Mouse (Mus musculus) gastrocnemius, adult 2 months (tissue): ENCODE data around the gene Hsd3b7. TPM values are rescaled to one million over a fixed set of nuclear protein-coding genes. Genes with fewer than 3 reads are reported as not detected.

Experiments used
- DNase-seq: peaks from one replicate; pipeline ENCODE4 v3.0.0; 2022
- H3K27ac ChIP-seq: fragments of 200-600 bp; 2 replicates; pipeline ENCODE4 v1.8.1; 2022; ENCODE audit warnings: mild to moderate bottlenecking
- H3K4me3 ChIP-seq: fragments of 200-600 bp; 2 replicates; pipeline ENCODE4 v1.8.1; 2022; ENCODE audit warnings: mild to moderate bottlenecking, moderate library complexity
- CTCF ChIP-seq: fragments of 200-600 bp; IDR thresholded peaks from 2 replicates; pipeline ENCODE4 v1.8.1; 2022; ENCODE audit warnings: antibody characterized with exemption, mild to moderate bottlenecking, moderate library complexity
- intact Hi-C: fragments of 180-260 bp; cut with DNase I; formaldehyde crosslinking; loops from one replicate; pipeline ENCODE4 v1.15.1; 2025
- total RNA-seq, 2 experiments: library from RNA; stranded (reverse); gene quantifications; 2 replicates each; pipeline ENCODE4 v1.2.3; 2021

Hsd3b7 gene
- total RNA-seq, 2 experiments from 2014 or later: 4.7 to 6.2 TPM

DNA sequence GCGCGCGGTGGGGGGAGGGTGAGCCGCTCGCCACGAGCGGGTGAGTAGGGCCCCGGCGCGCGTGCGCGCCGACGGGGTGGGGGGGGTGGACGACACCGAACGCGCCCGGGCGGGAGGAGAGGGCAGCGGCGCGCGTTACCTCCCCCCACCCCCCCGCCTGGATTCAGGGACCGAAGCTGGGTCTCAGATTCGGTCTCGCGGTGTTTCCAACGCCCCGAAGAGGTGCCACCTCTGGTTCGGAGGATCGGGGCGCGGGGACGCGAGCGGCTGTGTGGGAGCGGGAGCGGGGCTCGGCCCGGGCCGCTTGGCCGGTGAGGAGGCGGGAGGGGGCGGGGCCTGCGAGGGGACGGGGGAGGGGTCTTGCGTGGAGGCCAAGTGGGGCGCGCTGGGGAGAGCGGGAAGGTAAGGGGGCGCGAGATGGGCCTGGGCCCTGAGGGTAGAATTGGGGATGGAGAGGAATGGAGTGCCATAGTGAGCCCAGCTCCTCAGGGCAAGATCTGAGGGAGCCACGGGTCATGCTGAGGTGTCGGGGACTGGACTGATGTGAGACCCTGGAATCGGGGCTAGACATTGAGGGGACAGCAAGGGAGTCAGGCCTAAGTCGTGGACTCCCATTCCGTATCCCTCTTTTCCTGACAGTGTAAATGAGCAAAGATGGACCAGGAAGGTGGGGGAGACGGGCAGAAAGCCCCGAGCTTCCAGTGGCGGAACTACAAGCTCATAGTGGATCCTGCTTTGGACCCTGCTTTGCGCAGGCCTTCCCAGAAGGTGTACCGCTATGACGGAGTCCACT is 22.7 kb upstream of the Hsd3b7 start:
- H3K4me3 ChIP-seq: peak overlapping the region; percentile 83
- intact Hi-C loops: loop anchor here (10.0 kb wide), 1 partner anchor 427 kb away; the partner anchor contains the start of gene Cox6a2
- DNase-seq: peak; percentile 75
- no peak for TF ChIP-seq CTCF
- H3K27ac ChIP-seq: peak overlapping the region; percentile 100

DNA sequence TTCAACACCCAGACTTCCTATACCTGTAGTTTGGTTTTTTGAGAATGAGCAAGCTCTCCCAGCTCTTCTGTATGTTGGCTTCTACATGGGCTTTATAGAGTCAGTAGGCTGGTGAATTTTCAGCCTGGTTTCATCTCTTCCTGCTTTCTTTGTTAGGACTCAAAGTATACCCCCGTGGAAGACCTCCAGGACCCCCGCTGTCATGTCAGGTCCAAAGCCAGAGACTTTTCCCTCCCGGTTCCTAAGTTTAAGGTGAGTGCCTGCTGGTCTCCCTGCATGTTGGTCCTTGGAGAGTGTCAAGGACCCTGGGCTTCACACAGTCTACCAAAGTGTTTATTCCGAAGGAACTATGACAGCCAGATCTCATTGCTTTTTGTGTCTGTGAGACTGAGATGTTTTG is 22.1 kb upstream of the Hsd3b7 start:
- H3K4me3 ChIP-seq: peak overlapping the region; percentile 83
- intact Hi-C loops: loop anchor here (10.0 kb wide), 1 partner anchor 426 kb away; the partner anchor contains the start of gene Cox6a2
- TF ChIP-seq CTCF: no peak

DNA sequence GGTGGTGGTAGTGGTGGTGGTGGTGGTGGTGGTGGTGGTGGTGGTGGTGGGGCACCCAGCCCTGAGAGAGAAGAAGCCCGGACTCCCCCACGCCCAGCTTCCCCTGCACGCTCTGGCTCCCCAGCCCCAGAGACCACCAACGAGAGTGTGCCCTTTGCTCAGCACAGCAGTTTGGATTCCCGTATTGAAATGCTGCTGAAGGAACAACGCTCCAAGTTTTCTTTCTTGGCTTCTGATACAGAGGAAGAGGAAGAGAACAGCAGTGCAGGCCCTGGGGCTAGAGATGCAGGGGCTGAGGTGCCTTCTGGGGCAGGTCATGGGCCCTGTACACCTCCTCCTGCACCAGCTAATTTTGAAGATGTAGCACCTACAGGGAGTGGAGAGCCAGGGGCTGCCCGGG is 15.1 kb upstream of the Hsd3b7 start, which contains the start of gene Gm49388:
Gene Gm49388, plus strand, starts transcription at position 301 of the 400 bp plus-strand sequence.
- DNase-seq: no peak
- no peak for TF ChIP-seq CTCF
- H3K4me3 ChIP-seq: no peak within 1 kb of the TSS
- intact Hi-C loops: no loop called here
- H3K27ac ChIP-seq: no peak within 1 kb of the TSS

More for the DNA sequence above, 22.1 kb upstream of the Hsd3b7 start:
- no peak for DNase-seq
- no peak overlapping the region; the same call in 1 of the 2 replicates for H3K27ac ChIP-seq

DNA sequence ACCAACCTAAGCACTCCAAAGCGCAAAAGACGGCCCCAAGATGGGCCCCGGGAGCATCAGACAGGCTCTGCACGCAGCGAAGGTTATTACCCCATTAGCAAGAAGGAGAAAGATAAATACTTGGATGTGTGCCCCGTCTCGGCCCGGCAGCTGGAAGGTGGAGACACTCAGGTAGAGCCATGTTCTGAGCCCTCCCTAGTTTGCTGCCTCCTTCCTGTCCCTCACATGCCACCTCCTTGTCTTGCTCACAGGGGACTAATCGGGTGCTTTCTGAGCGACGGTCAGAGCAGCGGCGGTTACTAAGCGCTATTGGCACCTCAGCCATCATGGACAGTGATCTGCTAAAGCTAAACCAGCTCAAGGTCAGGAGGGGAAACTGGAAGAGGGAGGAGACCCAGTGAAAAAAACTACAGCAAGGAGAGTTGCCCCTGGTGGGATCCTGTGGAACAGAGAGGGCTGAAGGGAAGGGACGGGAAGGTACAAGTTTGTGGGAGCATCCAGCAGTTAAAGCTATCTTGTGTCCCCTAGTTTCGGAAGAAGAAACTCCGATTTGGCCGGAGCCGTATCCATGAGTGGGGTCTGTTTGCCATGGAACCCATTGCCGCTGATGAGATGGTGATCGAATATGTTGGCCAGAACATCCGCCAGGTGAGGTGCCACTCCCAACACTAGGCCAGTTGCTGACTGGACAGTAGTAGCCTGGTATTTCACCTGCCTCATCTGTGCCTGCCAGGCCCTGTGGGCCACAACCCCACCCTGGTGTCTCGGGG is 3.1 kb upstream of the Hsd3b7 start:
- no peak for DNase-seq
- intact Hi-C loops: no loop called here
- Histone ChIP-seq H3K27ac (no peak overlapping the region), H3K4me3 (no peak overlapping the region)
- TF ChIP-seq CTCF: no peak

DNA sequence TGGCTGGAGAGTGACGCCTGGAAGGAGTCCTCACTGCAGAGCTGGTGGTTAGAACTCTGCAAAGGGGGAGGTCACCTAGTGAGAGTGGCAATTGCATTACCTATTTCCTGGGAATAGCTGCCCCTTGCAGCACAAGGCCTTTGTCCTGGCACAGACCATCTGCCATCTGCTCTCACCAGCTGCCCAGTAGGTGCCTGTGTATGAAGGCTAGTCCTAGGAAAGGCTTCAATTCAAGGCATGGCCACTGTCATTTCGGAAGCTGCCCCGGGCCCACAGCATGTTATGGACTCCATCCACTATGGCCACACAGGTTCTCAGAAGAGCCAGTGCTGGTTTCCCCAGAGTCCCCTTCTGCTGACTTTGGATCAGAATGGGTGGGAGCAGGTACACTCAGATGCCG is 1.8 kb upstream of the Hsd3b7 start:
- DNase-seq: no peak
- no peak overlapping the region for H3K27ac ChIP-seq
- TF ChIP-seq CTCF: no peak
- H3K4me3 ChIP-seq: no peak overlapping the region
- intact Hi-C loops: no loop called here

DNA sequence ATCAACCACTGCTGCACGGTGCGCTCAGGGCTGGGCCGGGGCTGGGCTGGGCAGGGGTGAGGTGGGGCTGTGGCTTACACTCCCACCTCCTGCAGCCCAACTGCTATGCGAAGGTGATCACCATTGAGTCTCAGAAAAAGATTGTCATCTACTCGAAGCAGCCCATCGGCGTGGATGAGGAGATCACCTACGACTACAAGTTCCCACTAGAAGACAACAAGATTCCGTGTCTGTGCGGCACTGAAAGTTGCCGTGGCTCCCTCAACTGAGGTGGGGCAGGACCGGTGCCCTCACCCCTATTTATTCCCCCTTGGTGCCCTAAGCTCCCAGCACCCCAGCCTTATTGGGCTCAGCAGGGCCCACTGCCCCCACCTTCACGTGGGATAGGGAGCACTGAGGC is 1.2 kb upstream of the Hsd3b7 start:
- intact Hi-C loops: no loop called here
- Histone ChIP-seq H3K27ac (no peak overlapping the region), H3K4me3 (no peak overlapping the region)
- no peak for TF ChIP-seq CTCF
- DNase-seq: no peak

DNA sequence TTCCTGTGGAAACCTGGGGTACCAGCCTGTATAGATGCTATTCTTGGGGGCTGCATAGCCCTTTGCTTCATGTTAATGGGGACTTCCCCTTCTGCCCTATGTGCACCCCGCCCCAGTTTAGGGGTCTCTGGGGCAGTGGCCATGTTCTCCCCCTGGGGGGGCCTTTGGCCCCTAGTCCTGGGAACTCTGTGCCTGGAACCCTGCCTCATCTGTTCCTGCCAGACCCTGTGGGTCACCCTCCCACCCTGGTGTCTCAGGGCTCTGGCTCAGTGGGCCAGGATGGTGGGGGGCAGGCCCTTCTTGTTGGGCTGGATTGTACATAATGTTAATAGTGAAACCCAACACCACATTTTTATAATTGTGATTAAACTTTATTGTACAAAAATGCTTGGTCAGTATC is 666 bp upstream of the Hsd3b7 start:
- intact Hi-C loops: loop anchor here (1.0 to 5.0 kb wide), 3 partner anchors 43 to 136 kb away; no protein-coding TSS in a partner anchor
- H3K27ac ChIP-seq: 0 out of 2 replicates have a peak overlapping the region, but pooled peaks have one; percentile 88
- DNase-seq: no peak
- no peak for TF ChIP-seq CTCF
- no peak overlapping the region for H3K4me3 ChIP-seq

DNA sequence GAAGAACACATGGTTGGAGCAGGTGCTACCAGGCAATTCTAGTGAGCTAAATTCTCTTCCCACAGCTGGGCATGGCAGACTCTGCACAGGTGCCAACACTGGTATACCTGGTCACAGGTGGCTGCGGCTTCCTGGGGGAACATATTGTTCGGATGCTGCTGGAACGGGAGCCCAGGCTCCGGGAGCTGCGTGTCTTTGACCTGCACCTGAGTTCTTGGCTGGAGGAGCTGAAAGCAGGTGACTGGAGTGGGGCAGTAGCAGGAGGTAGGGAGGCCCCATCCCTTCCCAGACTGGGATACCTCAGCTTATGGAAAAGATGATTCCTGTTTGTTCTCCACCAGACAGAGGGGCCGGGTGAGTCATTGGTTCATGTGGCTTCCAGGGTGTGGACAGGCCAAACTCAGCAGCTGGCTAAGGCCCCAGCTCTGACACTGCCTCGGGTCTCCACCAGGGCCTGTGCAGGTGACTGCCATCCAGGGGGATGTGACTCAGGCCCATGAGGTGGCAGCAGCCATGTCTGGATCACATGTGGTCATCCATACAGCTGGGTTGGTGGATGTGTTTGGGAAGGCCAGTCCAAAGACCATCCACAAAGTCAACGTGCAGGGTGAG is 712 bp downstream of the Hsd3b7 start:
- peak; percentile 66 for DNase-seq
- intact Hi-C loops: loop anchor here (5.0 kb wide), 1 partner anchor 41 kb away; no protein-coding TSS in a partner anchor
- TF ChIP-seq CTCF: no peak
- Histone ChIP-seq H3K4me3 (peak overlapping the region; percentile 72), H3K27ac (peak overlapping the region; percentile 88)

DNA sequence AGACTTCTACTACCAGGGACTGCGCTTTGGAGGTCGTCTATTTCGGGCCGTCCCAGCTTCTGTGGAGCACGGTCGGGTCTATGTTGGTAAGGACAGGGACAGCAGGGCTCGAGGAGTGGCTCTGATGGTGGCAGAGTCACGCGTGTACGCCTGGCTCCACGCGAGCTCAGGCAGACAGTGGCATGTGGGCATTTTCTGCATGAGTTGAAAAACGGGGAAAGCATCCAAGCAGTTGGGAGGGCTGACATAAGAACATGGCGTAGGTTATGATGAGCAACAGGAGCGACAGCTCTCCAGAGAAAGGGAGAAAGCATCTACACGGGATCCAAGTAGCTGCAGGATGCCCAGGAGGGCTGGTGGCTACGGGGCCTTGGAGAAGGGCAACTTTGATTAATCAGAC is 1.9 kb downstream of the Hsd3b7 start:
- intact Hi-C loops: loop anchor here (5.0 kb wide), 1 partner anchor 40 kb away; no protein-coding TSS in a partner anchor
- H3K4me3 ChIP-seq: no peak overlapping the region
- DNase-seq: no peak
- TF ChIP-seq CTCF: no peak
- no peak overlapping the region for H3K27ac ChIP-seq

DNA sequence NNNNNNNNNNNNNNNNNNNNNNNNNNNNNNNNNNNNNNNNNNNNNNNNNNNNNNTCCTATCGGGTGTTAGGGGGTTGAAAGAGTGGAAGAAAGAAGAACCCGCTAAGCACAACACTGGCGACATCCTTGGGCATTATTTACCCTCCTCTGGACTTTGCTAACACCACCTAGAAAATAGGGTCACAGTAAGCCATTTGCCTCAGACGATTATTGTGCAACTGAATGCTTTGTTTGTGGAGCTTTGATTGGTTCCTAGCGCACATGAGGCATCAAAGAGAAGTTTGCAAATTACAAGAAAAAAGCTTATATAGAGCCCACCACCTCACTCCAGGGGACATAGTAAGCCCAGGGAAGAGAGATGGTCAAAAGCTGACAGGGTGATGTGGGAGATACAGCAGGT is 8.4 kb downstream of the Hsd3b7 start:
- no peak for TF ChIP-seq CTCF
- Histone ChIP-seq H3K27ac (no peak overlapping the region), H3K4me3 (no peak overlapping the region)
- intact Hi-C loops: no loop called here
- DNase-seq: no peak

DNA sequence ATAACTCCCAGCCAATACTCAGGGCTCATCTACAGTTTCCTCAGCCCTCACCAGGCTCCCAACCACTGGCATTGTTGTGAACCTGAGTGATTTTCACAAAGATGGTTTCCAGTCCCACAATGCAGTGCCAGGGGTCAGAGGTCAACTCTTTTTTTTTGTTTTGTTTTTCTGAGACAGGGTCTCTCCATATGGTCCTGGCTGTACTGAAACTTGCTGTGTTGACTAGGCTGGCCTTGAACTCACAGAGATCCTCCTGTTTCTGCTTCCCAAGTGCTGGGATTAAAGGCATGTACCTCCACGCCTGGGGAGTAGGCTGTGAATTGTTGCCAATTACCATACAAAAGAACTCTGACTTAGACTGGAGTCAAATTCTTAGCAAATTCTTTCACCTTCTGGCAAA is 9.4 kb downstream of the Hsd3b7 start:
- H3K4me3 ChIP-seq: no peak overlapping the region
- no peak for DNase-seq
- intact Hi-C loops: no loop called here

DNA sequence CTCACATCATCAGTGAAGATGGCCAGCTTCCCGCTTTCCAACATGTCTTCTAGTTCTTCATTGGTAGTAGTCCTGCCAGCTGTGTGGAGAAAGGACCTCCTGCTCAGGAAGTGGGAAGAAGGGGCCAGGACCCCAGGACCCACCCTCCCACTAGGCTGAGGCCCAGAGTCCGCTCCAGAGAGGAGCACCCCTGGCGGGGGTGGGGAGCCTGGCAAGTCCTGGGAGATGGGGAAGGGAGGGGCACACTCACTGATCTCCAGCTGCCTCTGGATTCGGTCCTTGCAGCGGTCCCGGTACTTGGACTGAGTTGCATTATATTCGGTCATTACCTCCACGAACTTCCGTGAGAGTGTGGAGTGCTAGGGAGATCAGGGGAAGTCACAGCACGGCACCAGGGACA is 10.2 kb downstream of the Hsd3b7 start:
- no peak for TF ChIP-seq CTCF
- Histone ChIP-seq H3K4me3 (no peak overlapping the region), H3K27ac (no peak overlapping the region)
- intact Hi-C loops: no loop called here
- DNase-seq: no peak

More for the DNA sequence above, 9.4 kb downstream of the Hsd3b7 start:
- TF ChIP-seq CTCF: no peak
- no peak overlapping the region for H3K27ac ChIP-seq
